Mouse (Mus musculus): Measurements from ENCODE around the gene Olfr483.

Olfr483 gene

GRCm38 (mm10) chr7:108100549-108100948, at the start of gene Olfr483:
Olfr483 (plus strand) TSS chr7:108100849.
- no peak for DNase-seq

GRCm38 (mm10) chr7:108067246-108067645, 33.4 kb upstream of the Olfr483 start, which contains the start of gene Olfr480:
Olfr480 (minus strand) TSS chr7:108067346.
- no peak for DNase-seq

GRCm38 (mm10) chr7:108079555-108079954, 21.1 kb upstream of the Olfr483 start, which contains the start of gene Olfr481:
Olfr481 (plus strand) TSS chr7:108079855.
- no peak for DNase-seq

- DNase-seq: no peak
Observed at GRCm38 (mm10) chr7:108097486-108097885, 3.2 kb upstream of the Olfr483 start, which contains the start of gene Olfr482. Olfr482 (minus strand) TSS chr7:108097586.

GRCm38 (mm10) chr7:108120681-108121080, 20.0 kb downstream of the Olfr483 start:
- no peak for DNase-seq

GRCm38 (mm10) chr7:108121416-108121815, 20.8 kb downstream of the Olfr483 start:
- DNase-seq: no peak

- DNase-seq: no peak
Observed at GRCm38 (mm10) chr7:108127349-108127748, 26.7 kb downstream of the Olfr483 start, which contains the start of gene Olfr484. Olfr484 (minus strand) TSS chr7:108127449.

All from lung, postnatal 14 days (tissue).